Mouse (Mus musculus): ENCODE data around the gene Atp1b1. TPM values are rescaled to one million over a fixed set of nuclear protein-coding genes. Genes with fewer than 3 reads are reported as not detected.

Gene Atp1b1
- total and polyA plus RNA-seq, 3 experiments: 0.17 to 0.32 (median 0.23) TPM

DNA sequence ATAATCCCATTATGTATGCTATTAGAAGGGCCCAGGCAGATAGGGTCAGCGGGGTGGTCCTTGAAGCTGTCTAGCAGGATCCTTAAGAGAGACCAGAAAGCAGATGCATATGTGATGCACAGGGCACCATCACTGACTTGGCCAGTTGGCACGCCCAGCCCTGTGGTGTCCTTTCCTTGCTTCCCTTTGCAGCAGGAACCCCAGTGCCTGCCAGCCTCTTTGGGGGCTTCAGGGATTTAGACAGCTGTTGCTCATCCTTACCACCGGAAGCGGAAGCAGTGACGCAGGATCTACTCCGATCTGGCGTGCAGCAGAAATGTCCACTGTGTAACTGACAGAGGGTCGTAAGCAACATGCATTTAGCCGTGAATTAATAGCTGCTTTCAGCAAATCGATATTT lies 9.3 kb upstream of the Atp1b1 start:
- H3K27me3 ChIP-seq (replicated peaks): no peaks in the 10 kb centered on the region
- no peaks in the 10 kb centered on the region for H3K79me2 ChIP-seq (replicated peaks; ENCODE audit: control insufficient read depth, extremely low read depth, insufficient read depth, poor library complexity, severe bottlenecking)
- no peak overlapping the region for H3K9ac ChIP-seq (ENCODE audit: insufficient read depth, low read depth)
- dilution Hi-C loops (cut with MboI; ENCODE audit: extremely low pct_ligation_motif_present, extremely low pct_unique_long_range_greater_than_20kb, low sequenced_read_pairs) (no loop called here), in situ Hi-C loops (cut with MboI; ENCODE audit: low pct_ligation_motif_present, low pct_unique_long_range_greater_than_20kb, low sequenced_read_pairs) (no loop called here)
- H3K4me1 ChIP-seq (ENCODE audit: control insufficient read depth in 1 of 2, insufficient read depth in 2 of 2): no peaks in the 10 kb centered on the region
- no peaks in the 10 kb centered on the region for H3K9me3 ChIP-seq (replicated peaks; ENCODE audit: low read length)
- H3K27ac ChIP-seq (ENCODE audit: insufficient read depth, low read depth): no peak overlapping the region
- TF ChIP-seq TBP (conservative IDR thresholded peaks at IDR 0.05; ENCODE audit: low read depth, low read length) (no peak), PAX5 (IDR thresholded peaks at IDR 0.05; ENCODE audit: low read length) (no peak), SMC3 (IDR thresholded peaks at IDR 0.05; ENCODE audit: low read depth, low read length) (no peak), HCFC1 (IDR thresholded peaks at IDR 0.05; ENCODE audit: low read depth, low read length) (no peak)
- no peak for DNase-seq (ENCODE audit: extremely low read depth)
- no peak overlapping the region for H3K4me3 ChIP-seq (replicated peaks in 1 of 3; ENCODE audit: low read depth in 2 of 3, low read length in 2 of 3, poor library complexity in 1 of 3)
- H3K36me3 ChIP-seq (replicated peaks in 1 of 2; ENCODE audit: control insufficient read depth in 1 of 2, insufficient read depth in 1 of 2, low read length in 1 of 2): no peaks in the 10 kb centered on the region
- H3K4me2 ChIP-seq (ENCODE audit: insufficient read depth, low read depth, poor library complexity, severe bottlenecking): no peak overlapping the region

DNA sequence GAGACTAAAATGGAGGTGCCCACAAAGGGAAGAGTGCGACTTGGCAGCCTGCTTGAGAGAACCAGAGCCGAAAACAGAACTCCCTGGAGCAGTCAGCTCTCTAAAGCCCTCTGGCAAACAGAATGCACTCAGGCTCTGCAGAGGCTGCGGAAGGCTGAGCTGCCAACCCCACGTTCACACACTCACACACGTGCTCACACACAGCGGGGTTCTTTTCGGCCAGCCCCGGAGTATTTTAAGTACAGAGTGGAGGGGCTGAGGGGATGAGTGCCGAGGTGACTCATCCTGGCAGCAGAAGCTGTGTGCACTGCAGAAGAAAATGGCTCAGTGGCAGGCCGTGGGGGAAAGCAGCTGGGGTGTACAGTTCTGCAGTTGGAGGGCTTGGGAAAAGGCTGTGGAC lies 3.6 kb upstream of the Atp1b1 start:
- Histone ChIP-seq H3K9ac (ENCODE audit: insufficient read depth, low read depth) (no peak overlapping the region), H3K4me3 (replicated peaks in 1 of 3; ENCODE audit: low read depth in 2 of 3, low read length in 2 of 3, poor library complexity in 1 of 3) (no peak overlapping the region), H3K79me2 (replicated peaks; ENCODE audit: control insufficient read depth, extremely low read depth, insufficient read depth, poor library complexity, severe bottlenecking) (no peaks in the 10 kb centered on the region), H3K9me3 (replicated peaks; ENCODE audit: low read length) (no peaks in the 10 kb centered on the region), H3K4me2 (ENCODE audit: insufficient read depth, low read depth, poor library complexity, severe bottlenecking) (peak overlapping the region; percentile 34), H3K27ac (ENCODE audit: insufficient read depth, low read depth) (no peak overlapping the region), H3K4me1 (ENCODE audit: control insufficient read depth in 1 of 2, insufficient read depth in 2 of 2) (peaks cover 11% of the 10 kb centered on the region in 2 experiments), H3K36me3 (replicated peaks in 1 of 2; ENCODE audit: control insufficient read depth in 1 of 2, insufficient read depth in 1 of 2, low read length in 1 of 2) (no peaks in the 10 kb centered on the region), H3K27me3 (replicated peaks) (peaks cover 21% of the 10 kb centered on the region)
- dilution Hi-C loops (cut with MboI; ENCODE audit: extremely low pct_ligation_motif_present, extremely low pct_unique_long_range_greater_than_20kb, low sequenced_read_pairs) (no loop called here), in situ Hi-C loops (cut with MboI; ENCODE audit: low pct_ligation_motif_present, low pct_unique_long_range_greater_than_20kb, low sequenced_read_pairs) (no loop called here)
- DNase-seq (ENCODE audit: extremely low read depth): no peak
- TF ChIP-seq BHLHE40 (IDR thresholded peaks at IDR 0.05; ENCODE audit: low read depth, low read length) (peak; percentile 73), RAD21 (IDR thresholded peaks at IDR 0.05; ENCODE audit: low read depth, low read length) (no peak), SIN3A (IDR thresholded peaks at IDR 0.05; ENCODE audit: low read length) (no peak)

DNA sequence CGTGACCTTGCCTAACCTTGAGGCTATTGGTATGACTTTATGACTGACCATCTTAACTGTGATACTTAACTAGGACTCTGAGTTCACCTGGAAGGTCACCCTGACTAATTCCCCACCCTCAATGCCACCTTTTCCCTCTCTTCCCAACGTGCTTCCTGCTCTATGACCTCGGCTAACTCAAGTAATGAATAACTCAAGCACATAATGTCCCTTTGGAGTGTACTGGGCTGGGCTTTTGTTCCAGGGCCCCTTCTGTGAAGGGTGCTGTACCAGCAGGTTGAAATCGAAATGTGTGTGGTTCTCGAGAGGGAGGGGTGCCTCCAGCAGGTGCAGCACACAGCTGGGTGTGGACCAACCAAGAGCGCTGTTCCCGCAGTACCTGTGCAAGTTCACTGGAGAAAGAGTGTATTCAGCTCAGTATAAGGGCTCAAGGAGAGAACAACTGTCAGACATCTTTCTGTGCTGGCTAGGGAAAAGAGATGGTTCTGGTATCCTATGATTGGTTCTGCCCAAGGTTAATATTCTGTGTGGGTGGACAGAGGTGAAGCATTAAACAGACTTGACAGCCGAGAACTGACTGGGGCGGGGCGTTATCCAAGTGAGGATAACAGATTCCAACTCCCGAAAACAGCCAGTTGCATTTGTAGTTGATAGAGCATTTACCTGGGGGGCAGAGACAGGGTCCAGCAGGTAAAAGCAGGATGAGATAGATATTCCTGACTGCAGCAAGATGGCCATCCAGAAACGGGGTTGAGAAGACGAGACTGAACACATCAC lies 3.0 kb upstream of the Atp1b1 start:
- TF ChIP-seq TCF12 (IDR thresholded peaks at IDR 0.05; ENCODE audit: low read depth, low read length) (0 out of 2 replicates have a peak, but pooled peaks have one; percentile 37), USF1 (IDR thresholded peaks at IDR 0.05; ENCODE audit: low read depth, low read length) (no peak), SMC3 (IDR thresholded peaks at IDR 0.05; ENCODE audit: low read depth, low read length) (no peak), HCFC1 (IDR thresholded peaks at IDR 0.05; ENCODE audit: low read depth, low read length) (no peak), NELFE (IDR thresholded peaks at IDR 0.05; ENCODE audit: low read depth, low read length) (no peak), CHD2 (IDR thresholded peaks at IDR 0.05; ENCODE audit: low read length) (no peak)
- Histone ChIP-seq H3K9me3 (replicated peaks; ENCODE audit: low read length) (no peaks in the 10 kb centered on the region), H3K79me2 (replicated peaks; ENCODE audit: control insufficient read depth, extremely low read depth, insufficient read depth, poor library complexity, severe bottlenecking) (no peaks in the 10 kb centered on the region), H3K4me3 (replicated peaks in 1 of 3; ENCODE audit: low read depth in 2 of 3, low read length in 2 of 3, poor library complexity in 1 of 3) (no peak overlapping the region), H3K4me1 (ENCODE audit: control insufficient read depth in 1 of 2, insufficient read depth in 2 of 2) (peaks cover 11% of the 10 kb centered on the region in 2 experiments), H3K27me3 (replicated peaks) (peaks cover 26% of the 10 kb centered on the region), H3K27ac (ENCODE audit: insufficient read depth, low read depth) (no peak overlapping the region), H3K4me2 (ENCODE audit: insufficient read depth, low read depth, poor library complexity, severe bottlenecking) (peak overlapping the region; percentile 34; the same call in 1 of the 2 replicates), H3K36me3 (replicated peaks in 1 of 2; ENCODE audit: control insufficient read depth in 1 of 2, insufficient read depth in 1 of 2, low read length in 1 of 2) (no peaks in the 10 kb centered on the region), H3K9ac (ENCODE audit: insufficient read depth, low read depth) (no peak overlapping the region)
- DNase-seq (ENCODE audit: extremely low read depth): no peak
- in situ Hi-C loops (cut with MboI; ENCODE audit: low pct_ligation_motif_present, low pct_unique_long_range_greater_than_20kb, low sequenced_read_pairs) (no loop called here), dilution Hi-C loops (cut with MboI; ENCODE audit: extremely low pct_ligation_motif_present, extremely low pct_unique_long_range_greater_than_20kb, low sequenced_read_pairs) (no loop called here)
